Mouse (Mus musculus): Measurements from ENCODE around the gene Rtp1.

Gene Rtp1

DNA sequence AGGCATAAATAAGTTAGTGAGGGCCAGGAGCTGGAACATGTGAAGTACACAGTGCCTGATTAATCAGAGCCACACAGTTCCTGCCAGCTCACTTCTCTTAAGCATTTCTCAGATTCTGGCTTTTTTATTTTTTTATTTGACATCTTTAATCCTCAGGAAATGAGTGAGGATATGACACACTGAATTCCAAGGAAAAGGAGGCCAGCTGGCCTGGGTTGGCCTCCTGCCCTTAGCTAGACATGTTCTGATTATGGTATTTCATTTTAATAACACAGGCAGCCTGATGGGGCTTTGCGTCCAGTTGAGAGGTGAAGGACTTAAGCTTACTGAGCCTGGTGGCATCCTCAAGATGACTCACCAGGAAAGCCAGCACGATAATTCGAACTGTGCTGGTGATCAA is 27.6 kb downstream of the Rtp1 start:
- DNase-seq (ENCODE audit: low read depth), result no peak

DNA sequence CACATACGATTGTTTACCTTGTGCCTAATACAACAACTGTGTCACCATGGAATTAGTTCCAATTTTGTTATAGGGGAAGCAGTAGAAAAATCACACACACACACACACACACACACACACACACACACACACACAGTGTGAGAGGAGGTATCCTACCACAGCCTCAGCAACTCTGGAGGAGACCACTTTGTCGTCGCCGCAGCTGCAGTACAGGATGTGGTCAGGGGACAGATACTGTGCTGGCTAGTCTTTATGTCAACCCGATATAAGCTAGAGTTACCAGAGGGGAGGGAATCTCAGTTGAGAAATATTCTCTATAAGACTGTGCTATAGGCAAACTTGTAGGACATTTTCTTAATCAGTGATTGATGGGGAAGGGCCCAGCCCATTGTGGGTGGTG is 28.4 kb downstream of the Rtp1 start:
- no peak for DNase-seq (ENCODE audit: low read depth)

DNA sequence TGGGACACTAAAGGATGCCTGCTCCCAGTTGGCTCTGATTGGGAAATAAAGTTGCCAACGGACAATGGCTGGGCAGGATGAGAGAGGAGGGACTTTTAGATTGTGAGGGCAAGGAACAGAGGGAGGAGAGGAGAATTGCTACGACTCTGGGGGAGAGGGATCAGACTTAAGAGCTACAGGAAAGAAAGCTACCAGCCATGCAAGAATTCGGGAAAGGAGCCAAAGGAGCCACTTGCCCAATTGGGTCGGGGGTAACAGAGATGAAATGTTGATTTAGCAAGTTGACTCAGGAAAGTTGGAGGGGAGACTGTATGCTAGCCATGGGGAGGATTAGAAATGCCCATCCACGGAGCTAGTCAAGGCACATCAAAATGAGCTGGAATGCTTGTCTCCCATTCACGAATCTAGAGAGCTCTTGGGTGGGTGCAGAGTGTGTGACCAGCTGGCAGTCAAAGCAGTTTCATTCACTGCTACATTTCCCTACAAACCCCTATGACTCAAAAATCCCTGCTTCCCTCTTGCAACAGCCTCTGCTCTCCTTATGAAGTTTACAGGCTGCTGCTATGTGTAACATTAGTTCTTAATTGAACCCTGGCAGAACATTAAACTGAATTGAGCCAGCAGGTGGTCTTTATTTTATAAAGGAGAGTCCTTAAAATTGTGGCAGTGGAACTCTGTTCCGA is 30.1 kb downstream of the Rtp1 start:
- DNase-seq (ENCODE audit: low read depth), result no peak

GRCm38 (mm10) chr16:23463671-23464347 is 34.9 kb downstream of the Rtp1 start:
- no peak for DNase-seq (ENCODE audit: low read depth)

DNA sequence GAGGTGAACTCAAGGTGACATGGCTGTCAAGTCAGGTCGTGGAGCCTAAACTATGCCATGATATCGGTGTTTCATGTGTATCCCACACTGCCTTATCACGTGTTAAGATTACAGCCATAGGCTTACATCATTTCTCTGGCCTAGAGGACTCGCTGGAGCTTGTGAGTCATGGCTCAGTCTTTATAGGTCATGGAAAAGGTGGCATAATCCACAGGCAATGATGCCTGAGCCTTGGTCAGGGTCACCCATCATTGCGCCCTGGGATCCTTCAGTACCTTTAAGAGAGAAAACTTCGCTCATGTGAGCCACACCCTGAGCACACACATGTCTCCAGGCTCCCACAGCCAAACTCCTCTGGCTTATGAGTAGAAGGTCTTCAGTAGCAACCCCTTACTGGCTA is 42.6 kb downstream of the Rtp1 start:
- no peak for DNase-seq (ENCODE audit: low read depth)

DNA sequence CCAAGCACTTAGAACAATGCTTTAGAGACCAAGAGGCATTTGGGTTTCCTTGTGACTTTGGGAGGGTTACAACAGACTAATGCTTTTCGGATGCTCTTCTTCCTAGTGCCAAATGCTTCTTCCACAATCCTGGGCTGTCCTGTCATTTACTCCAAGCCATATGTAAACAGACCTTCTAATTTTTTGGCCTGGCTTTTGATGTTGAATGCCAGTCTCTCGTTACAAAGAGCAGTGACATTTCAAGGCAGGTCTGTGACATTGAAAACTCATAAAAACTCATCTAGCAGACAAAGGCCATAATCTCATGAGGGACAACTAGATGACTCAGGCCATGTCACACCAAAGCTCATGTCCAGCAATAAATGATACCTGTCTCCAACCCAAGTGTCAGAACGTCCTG is 43.1 kb downstream of the Rtp1 start:
- no peak for DNase-seq (ENCODE audit: low read depth)

DNA sequence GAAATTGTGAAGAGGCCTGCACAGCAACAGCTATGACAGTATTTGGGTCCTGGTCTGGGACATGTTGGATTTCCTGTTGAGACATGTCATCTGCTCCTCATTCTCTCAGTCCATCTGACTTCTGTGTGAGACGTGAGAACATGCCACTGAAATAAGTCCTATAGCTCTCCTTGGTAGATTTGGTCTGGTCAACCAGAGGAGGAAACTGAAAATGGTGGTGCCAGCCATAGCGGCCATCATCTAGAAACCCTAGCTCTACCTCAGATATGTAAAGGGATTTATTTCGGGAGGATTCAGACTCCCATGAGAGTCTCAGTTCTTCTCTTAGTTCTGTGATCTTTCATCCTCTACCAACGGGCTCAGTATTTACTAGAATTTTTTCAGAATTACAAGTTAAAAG is 46.7 kb downstream of the Rtp1 start:
- DNase-seq (ENCODE audit: low read depth), result no peak

GRCm38 (mm10) chr16:23476598-23476997 is 47.7 kb downstream of the Rtp1 start:
- no peak for DNase-seq (ENCODE audit: low read depth)

GRCm38 (mm10) chr16:23479872-23480603 is 51.1 kb downstream of the Rtp1 start:
- no peak for DNase-seq (ENCODE audit: low read depth)

GRCm38 (mm10) chr16:23482218-23482617 is 53.3 kb downstream of the Rtp1 start:
- DNase-seq (ENCODE audit: low read depth), result no peak

DNA sequence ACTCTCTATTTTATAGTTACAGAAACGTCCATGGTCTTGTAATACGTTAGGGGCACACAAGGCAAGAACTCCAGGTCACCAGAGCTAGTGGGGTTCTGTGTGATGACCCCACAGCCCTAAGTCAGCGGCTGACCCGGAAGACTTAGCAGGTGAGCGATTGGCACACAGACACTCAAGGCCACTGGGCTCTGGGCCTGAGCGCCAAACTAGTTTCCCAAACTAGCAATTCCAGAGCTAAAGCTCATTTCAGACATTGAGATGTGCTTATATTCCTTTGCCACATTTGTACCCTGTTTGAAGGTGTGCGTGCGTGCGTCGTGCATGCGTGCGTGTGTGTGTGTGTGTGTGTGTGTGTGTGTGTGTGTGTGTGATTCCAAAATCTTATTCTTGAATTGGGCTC is 53.9 kb downstream of the Rtp1 start:
- no peak for DNase-seq (ENCODE audit: low read depth)

GRCm38 (mm10) chr16:23483292-23483691 is 54.4 kb downstream of the Rtp1 start:
- DNase-seq (ENCODE audit: low read depth), result no peak
